Mouse (Mus musculus): ENCODE data around the gene Apoa1. TPM values are rescaled to one million over a fixed set of nuclear protein-coding genes. Genes with fewer than 3 reads are reported as not detected.

Apoa1 gene
- total RNA-seq, 1 experiment from 2014 or later, result not detected

DNA sequence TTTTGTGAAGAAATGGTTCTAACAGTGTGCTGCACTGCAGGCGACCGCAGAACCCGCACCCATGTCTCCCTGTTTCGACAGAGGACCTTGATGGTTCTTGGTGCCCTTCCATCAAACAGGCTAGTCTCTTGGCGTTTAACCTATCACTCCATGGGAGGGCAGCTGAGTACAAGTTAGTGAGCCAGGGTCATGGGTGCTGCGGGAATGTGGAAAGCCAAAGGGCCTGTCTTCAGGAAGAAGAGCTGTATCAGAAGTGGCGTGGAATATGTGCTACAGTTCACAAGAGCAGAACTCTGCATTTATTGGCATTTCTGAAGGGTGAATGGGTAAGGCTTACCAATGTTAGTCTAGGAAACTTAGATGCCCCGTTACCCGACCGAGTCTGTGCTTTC, 13.4 kb upstream of the Apoa1 start:
- ATAC-seq (replicated peaks; ENCODE audit: low read depth, poor library complexity, severe bottlenecking), result no peak

DNA sequence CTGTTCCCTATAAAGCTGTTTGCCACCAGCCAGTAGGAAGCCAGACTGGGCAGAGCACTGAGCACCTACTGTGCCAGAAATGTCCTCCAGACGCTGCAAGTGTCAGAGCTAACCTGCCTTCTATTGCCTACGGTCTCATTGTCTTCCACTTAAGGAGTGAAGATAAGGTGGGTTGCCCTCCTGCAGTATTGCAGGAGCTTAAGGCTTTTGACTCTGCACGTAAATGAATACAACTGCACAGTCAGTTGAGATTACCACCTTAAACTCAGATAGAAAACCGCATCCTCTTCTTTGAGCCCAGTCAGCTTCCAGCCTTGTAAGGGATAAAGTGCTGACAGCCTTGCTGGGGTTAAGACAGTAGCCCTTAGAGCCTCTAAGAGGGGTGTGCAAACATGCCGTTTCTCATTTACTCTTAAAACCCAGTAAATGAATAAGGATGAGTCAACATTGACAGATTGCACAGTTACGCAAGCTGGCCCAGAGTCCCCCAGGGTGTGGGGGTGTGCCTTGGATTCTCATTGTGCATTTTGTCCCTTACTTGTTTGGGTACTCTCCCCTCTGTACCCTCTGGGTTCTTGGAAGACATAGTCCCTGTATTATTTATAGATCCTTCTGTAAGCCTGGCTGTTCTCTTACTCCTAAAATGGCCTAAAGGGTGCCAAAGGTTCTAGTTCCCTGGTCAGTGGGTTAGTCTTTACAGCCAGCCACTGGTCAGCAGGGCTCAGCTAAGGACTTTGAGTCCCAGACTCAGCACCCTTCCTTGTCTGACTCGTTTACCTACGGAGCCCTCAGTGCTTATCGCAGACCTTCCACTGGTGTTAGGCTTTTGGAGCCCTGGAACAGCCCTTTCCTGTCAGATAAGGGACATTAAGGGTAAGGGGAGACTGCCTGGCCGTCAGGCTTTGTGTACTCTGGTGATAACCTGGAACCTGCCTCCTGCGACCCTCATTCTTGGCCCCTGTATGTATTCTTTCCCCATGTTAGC, 12.8 kb upstream of the Apoa1 start:
- peak; percentile 36; the same call in 1 of the 2 replicates for ATAC-seq (replicated peaks; ENCODE audit: low read depth, poor library complexity, severe bottlenecking)

DNA sequence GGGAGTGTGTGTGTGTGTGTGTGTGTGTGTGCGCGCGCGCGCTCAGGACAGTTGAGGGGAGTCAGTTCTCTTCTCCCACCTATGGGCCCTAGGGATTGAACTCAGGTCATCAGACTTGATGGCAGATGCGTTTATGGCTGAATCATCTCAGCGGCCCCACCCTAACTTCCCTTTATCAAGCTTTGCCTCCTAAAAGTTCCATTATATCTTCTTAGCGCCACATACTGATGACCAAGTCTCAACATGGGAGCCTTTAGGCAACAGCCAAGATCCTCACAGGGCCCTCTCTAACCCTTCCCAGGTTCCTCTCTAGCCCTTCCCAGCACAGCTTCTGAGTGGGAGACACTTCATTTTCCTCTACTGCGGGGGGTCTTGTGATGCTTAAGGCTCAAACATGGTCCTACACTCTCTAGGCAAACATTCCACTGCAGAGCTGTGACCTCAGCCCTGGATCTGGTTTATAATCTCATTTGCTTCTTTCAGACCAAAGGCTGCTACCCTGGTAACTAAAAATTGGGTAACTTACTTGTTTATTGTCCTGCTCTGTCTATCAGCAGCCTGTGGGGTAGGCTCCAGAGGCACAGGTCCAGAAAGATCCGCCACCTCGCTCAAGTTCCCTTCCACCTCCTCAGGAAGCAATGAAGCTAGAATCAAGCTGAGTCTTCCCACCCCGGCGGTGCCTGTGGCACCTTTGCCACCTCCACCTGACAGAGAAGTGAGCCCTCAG, 11.5 kb upstream of the Apoa1 start:
- ATAC-seq (replicated peaks; ENCODE audit: low read depth, poor library complexity, severe bottlenecking), result no peak

DNA sequence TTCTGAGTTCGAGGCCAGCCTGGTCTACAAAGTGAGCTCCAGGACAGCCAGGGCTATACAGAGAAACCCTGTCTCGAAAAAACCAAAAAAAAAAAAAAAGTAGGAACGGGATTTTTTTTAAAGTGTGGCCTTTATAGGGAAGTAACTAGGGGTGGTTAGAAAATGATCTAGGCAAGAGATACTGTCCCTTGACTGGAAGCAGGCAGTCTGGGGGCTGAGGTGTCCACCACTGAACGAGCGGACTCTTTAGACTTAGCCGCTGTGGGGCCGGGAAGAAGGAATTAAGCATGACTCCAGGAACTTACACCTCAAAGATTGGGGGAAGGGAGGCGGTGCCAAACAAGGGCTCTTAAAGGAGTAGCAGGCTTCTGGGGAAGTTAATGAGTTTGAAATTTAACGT, 10.2 kb upstream of the Apoa1 start:
- ATAC-seq (replicated peaks; ENCODE audit: low read depth, poor library complexity, severe bottlenecking), result 0 out of 2 replicates have a peak, but pooled peaks have one; percentile 38

DNA sequence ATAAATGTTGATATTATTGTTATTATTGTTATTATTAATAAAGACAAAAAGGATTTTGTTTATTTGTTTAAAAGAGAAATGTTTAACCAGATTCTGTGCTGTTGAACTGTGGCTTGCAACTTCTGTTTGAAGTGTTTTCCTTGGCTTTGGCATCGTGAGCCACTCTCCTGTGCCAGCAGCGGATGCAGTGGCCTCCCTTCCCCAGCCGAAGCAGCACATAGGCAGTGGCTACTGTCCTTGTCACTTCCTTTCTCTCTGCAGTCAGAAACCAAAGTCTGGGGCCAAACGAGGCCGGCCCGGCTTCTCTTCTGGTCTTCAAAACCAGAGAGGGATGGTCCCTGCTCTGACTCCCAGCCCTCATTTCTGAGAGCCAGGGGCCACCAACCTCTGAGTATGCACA, 5.3 kb upstream of the Apoa1 start:
- no peak for ATAC-seq (replicated peaks; ENCODE audit: low read depth, poor library complexity, severe bottlenecking)

DNA sequence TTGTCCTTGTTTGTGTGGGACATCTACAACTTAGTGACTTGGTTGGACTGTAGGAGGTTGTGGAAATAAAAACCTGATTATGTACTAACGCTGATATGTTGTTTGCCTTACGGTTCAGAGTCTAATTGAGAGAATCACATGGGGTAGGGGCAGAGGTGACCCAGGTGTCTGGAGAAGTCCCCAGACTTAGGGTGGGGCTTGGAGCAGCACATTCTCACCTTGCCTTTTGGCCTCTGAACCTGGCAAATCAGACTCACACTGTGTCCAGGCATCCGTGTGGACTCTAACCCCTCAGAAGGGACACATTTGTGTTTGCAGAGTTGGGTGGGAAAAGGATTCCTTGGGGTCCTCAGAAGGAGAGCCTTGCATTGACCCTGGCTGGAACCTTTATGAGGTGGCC, 4.3 kb upstream of the Apoa1 start:
- no peak for ATAC-seq (replicated peaks; ENCODE audit: low read depth, poor library complexity, severe bottlenecking)

DNA sequence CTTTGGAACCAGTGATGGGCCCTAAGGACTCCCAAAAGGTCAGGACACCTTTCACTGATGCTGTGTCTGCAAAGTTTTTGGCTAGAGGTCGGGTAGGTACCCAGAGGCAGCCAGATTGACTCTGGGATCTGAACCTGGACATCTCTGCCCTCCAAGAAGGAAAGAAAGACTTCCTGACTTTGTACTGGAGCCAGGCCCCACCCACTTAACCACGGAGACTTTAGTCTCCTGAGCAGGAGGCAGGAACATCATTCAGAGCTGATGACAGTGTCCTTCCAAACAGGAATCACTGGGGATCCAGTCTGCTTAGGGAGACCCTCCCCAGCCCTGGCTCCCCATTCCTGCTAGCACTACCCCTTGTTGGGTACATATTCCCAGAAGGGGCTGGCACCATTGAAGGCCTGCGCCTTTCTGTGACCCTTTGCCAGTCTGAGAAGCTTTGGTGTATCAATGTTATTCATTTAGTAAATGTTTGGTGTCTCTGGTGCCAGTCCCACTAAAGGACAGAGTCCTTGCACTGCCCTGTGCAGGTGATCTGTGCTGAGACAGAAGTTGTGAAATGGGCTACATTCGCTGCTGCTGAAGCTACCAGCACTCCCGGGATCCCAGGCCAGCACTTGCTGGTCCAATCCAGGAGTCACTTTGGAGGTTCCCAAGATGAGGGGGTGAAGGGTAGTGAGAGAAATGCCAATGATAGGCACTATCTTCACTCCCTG, 3.3 kb upstream of the Apoa1 start:
- ATAC-seq (replicated peaks; ENCODE audit: low read depth, poor library complexity, severe bottlenecking), result no peak

- ATAC-seq (replicated peaks; ENCODE audit: low read depth, poor library complexity, severe bottlenecking), result no peak
Observed at GRCm38 (mm10) chr9:46227064-46227614, 1.2 kb upstream of the Apoa1 start.

DNA sequence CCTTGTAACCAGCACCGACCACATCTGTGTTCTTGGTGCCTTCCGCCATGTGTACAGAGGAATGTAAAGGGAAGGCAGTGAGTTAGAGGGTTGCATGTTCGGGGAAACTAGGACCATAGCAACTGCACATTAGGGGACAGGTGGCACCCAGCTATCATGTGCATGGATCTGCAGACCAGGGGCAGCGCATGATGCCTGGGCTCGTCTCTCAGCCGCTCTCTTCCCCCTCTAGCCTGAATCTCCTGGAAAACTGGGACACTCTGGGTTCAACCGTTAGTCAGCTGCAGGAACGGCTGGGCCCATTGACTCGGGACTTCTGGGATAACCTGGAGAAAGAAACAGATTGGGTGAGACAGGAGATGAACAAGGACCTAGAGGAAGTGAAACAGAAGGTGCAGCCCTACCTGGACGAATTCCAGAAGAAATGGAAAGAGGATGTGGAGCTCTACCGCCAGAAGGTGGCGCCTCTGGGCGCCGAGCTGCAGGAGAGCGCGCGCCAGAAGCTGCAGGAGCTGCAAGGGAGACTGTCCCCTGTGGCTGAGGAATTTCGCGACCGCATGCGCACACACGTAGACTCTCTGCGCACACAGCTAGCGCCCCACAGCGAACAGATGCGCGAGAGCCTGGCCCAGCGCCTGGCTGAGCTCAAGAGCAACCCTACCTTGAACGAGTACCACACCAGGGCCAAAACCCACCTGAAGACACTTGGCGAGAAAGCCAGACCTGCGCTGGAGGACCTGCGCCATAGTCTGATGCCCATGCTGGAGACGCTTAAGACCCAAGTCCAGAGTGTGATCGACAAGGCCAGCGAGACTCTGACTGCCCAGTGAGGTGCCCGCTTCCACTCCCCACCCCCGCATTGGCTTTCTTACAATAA, 1.4 kb downstream of the Apoa1 start:
- peak; percentile 95 for ATAC-seq (replicated peaks; ENCODE audit: low read depth, poor library complexity, severe bottlenecking)

GRCm38 (mm10) chr9:46230450-46230975, 2.1 kb downstream of the Apoa1 start:
- ATAC-seq (replicated peaks; ENCODE audit: low read depth, poor library complexity, severe bottlenecking), result no peak

- ATAC-seq (replicated peaks; ENCODE audit: low read depth, poor library complexity, severe bottlenecking), result no peak
Observed at GRCm38 (mm10) chr9:46235196-46235595, 6.8 kb downstream of the Apoa1 start.

DNA sequence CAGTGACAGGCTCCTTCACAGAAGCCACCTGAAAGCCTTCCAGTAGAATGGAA, 7.0 kb downstream of the Apoa1 start, which contains the start of gene Apoc3:
TSS of gene Apoc3 (minus strand) at position 41 of the 53 bp plus-strand sequence.
- ATAC-seq (replicated peaks; ENCODE audit: low read depth, poor library complexity, severe bottlenecking), result no peak

DNA sequence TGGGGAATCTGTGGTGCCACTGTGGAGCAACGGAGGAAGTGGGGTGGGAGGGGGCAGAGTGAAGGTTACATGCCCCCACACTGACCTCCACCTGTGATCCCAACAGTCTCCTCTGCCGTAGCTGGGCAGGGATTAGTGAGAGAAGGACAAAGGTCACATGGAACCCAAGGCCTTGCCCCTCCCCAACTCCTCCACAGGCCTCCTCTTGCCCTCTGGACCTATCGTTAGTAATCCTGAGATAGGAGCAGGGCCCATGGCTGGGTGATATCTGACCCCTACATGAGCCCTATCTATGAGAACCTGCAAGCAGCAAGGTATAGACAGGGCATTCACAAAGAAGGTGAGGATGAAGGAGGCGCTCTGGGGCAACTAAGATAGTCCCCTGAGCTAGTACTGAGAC, 7.3 kb downstream of the Apoa1 start:
- no peak for ATAC-seq (replicated peaks; ENCODE audit: low read depth, poor library complexity, severe bottlenecking)

DNA sequence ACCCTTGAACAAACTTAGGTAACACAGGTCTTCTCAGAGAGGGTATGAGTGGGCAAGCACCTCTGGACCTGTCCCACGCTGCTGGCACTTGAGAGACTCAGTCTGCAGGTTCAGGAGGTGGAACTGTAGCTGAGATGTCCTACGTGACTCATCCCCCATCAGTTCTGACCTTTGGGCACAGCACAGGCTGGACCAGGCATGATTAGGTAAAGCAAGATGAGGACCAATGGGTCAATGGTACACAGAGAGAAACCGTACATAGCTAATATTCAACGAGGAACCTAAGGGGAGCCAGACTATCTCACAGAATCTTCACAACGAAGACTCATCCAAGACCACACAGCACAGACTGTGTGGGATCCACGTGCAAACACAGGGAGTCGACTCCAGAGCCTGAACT, 10.5 kb downstream of the Apoa1 start:
- ATAC-seq (replicated peaks; ENCODE audit: low read depth, poor library complexity, severe bottlenecking), result no peak

DNA sequence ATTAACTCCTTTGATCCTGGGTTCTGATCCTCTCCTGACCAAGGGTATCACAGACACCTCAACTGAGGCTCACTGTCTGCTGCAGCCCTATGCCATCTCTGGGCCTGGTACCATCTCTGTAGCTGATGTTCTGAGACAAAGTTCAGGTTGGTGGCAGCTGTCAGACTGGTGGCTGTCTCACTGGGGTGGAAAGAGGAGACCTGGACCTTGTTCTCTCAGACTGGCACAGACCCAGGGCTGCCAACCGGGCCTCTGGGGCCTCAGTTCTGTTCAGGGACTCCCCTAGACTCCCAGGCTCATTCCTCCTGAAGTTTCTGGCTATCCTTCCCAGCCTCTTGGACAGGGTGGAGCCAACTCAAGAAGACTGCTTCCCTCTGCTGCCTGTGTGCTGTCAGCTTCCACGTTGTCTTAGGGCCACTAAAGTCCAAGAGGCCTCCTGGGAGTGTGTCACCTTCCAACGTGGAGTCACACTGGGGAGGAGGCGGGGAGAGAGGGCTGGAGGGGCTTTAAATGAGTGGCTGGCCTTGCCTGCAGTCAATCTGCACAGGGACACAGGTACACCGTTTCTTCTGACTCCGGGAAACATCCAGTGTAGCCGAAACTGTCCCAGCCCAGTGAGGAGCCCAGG, 12.3 kb downstream of the Apoa1 start, which contains the start of gene Apoa4:
TSS of gene Apoa4 (plus strand) at position 171 of the 628 bp plus-strand sequence.
- no peak for ATAC-seq (replicated peaks; ENCODE audit: low read depth, poor library complexity, severe bottlenecking)

- ATAC-seq (replicated peaks; ENCODE audit: low read depth, poor library complexity, severe bottlenecking), result no peak
Observed at GRCm38 (mm10) chr9:46241818-46242217, 13.4 kb downstream of the Apoa1 start.

- no peak for ATAC-seq (replicated peaks; ENCODE audit: low read depth, poor library complexity, severe bottlenecking)
Observed at GRCm38 (mm10) chr9:46243122-46243521, 14.7 kb downstream of the Apoa1 start.

- no peak for ATAC-seq (replicated peaks; ENCODE audit: low read depth, poor library complexity, severe bottlenecking)
Observed at GRCm38 (mm10) chr9:46243584-46243983, 15.2 kb downstream of the Apoa1 start.

GRCm38 (mm10) chr9:46246752-46247324, 18.5 kb downstream of the Apoa1 start:
- ATAC-seq (replicated peaks; ENCODE audit: low read depth, poor library complexity, severe bottlenecking), result peak; percentile 93

All from common myeloid progenitor, adult 5-6 weeks (primary cell).